Mouse (Mus musculus): Measurements from ENCODE around the gene Dok7. TPM values are rescaled to one million over a fixed set of nuclear protein-coding genes. Genes with fewer than 3 reads are reported as not detected.

Gene Dok7
- not detected for polyA plus RNA-seq (2017; shearing (Covaris generic))

GRCm38 (mm10) chr5:35056604-35057432, at the start of gene Dok7:
TSS of gene Dok7 (plus strand) at chr5:35056766.

GRCm38 (mm10) chr5:35041268-35041829, 15.2 kb upstream of the Dok7 start, which contains the start of gene Hgfac:
TSS of gene Hgfac (plus strand) at chr5:35041509.

GRCm38 (mm10) chr5:35104960-35105921, 48.7 kb downstream of the Dok7 start, which contains the start of gene Lrpap1:
TSS of gene Lrpap1 (minus strand) at chr5:35105766.

Other genes with a start within 250 kb of the Dok7 start
- 0.94 TPM for gene Msantd1, start 148.8 kb upstream of the Dok7 start, polyA plus RNA-seq (2017; shearing (Covaris generic))
- 9.8 TPM for gene Rgs12, start 107.3 kb upstream of the Dok7 start, polyA plus RNA-seq (2017; shearing (Covaris generic))
- gene Hgfac, start 15.3 kb upstream of the Dok7 start, polyA plus RNA-seq (2017; shearing (Covaris generic)), result 11.9 TPM
- 88.5 TPM for gene Lrpap1, start 49.0 kb downstream of the Dok7 start, polyA plus RNA-seq (2017; shearing (Covaris generic))
- gene Adra2c, start 221.6 kb downstream of the Dok7 start, polyA plus RNA-seq (2017; shearing (Covaris generic)), result not detected

Data from inflammation-experienced regulatory T-cells, adult 16 weeks (primary cell).